Mouse (Mus musculus) left cerebral cortex, adult 11 months (tissue): ENCODE measurements at regions not wholly inside any gene's neighbourhood (a gene's known extent, or its start where the extent isn't known, plus 50 kb on each side); places are given as distances from the start of the nearest gene placed in this dataset.

Experiments
- DNase-seq: peaks from one replicate; pipeline ENCODE4 v3.0.0; 2022; ENCODE audit warnings: low spot score

DNA sequence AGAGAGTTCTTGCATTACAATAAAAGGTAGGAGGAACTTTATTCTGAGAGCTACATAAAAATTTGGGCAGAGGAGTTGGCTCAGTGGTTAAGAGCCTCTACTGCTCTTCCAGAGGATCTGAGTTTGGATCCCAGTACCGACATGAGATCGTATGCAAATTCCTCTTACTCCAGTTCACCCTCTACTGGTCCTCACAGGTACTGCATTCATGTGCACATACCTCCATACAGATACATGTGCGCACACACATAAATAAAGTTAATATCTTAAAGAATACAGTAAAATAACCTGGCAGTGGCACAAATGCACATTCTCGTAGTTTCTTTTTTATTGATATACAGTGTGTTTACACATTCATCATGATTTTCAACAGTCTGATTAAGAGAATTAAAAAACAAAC, 232.4 kb downstream of the Vps13c start:
- DNase-seq, result no peak

DNA sequence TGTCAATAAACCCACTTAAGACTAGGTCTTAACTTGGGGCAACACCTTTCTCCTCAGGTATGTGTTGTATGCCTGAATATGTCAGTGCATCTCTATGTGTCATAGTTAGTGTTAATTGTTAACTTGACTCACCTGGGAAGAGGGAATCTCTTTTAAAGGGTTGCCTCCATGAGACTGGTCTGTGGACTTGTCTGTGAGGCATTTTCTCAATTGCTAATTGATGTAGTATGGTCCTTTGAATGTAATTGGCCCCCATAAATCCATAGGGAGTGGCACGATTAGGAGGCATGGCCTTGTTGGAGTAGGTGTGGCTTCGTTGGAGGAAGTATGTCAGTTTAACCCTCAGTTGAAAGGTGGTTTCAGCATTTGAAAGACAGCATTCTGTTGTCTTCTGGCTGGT, 237.1 kb downstream of the Vps13c start:
- no peak for DNase-seq

DNA sequence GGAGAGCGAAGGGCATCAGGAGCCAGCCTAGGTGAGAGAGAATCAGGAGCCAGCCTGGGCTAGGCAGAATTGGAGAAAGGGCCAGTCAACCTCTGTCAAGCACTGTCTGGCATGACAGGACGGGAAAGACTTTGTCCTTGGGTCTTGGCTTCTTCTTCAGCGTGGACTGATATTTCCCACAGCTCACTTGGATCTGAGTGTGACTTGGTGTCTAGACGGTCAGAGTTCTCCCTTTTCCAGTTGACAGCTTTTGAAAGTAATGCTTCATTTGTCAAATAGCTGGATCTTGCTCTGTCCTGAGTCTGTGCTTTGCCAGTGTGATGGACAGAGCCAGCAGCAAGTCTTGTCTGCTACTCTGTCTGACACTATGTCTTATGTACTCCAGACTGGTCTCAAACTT, 243.1 kb downstream of the Vps13c start:
- DNase-seq, result no peak

DNA sequence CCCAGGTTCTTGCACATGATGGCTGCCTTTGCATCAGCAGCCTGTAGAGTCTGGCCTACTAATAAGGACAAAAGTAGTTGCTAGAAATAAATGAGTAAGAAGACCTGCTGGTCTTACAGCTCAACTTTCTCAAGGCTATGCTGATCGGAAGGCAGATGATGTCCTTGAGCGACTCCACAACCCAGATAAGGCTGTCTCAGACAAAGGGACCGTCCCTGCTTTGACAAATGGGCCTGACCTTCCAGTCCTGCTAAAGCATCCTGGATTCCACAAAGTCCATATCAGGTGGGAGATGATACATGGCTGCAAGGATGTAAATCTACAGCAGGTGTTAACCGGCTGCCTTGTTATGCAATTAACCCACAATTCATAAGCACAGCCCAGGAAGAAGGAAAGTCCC, 244.8 kb downstream of the Vps13c start:
- no peak for DNase-seq

DNA sequence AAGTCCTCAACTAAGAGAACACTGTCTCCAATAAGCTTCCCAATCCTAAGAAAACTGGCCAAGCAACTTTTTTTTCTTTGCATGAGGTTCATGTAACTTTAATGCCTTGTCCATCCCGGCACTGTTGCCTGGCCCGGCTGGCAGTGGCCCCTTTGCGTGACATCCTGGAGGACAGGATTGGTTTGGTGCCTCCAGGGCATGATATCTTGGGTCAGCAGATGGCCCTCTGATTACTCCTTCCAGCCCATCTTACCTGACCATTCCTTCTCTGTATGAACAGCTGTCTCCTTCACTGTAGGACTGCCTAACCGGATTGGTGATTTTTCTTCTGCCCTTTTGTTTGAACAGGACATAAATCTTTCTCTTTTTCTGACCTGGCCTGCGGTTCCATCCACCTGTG, 254.4 kb downstream of the Vps13c start:
- DNase-seq, result no peak

DNA sequence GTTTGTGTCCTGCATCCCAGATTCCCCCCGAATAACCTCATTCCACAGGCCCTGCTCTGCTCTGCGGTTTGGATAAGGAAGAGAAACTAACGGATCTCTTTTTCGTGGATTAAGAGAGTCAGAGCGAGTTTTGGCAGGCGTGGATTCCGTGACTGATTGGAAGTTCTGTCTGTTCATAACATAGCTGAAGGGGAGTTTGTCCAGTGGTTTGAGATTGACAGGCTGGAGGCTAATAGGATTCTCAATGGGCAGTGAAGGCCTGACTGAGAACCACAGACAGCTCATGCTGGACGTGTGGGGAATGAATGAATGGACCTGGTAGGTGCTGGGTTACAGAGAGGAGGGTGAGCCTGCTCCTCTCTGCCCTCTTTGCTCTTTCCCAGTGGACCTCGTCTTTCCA, 269.6 kb downstream of the Vps13c start:
- DNase-seq, result no peak

DNA sequence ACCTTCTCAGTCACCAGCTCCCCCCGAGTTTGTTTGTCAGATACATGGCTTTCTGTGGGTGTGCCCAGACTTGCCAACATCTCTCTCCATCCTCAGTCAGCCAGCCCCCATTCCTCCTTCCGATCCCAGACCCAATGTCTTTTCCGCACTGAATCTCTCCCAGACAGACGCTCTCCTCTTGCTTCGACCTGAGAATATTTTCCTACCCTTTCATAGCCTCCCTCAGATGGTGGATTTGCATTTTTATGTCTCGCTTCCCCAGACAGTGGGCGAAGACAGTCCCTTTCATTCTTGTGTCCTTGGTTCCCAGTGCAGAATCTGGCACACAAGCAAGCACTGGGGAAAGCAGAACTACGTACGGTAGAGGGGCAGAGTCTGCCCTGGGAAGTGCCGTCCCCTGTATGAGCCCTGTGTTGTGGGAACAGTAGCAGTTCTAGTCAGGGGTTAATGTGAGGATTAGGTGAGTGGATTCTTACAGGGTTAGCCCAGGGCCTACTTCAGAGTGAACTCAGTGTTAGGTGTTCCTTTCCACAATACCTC, 275.0 kb downstream of the Vps13c start:
- DNase-seq, result no peak

DNA sequence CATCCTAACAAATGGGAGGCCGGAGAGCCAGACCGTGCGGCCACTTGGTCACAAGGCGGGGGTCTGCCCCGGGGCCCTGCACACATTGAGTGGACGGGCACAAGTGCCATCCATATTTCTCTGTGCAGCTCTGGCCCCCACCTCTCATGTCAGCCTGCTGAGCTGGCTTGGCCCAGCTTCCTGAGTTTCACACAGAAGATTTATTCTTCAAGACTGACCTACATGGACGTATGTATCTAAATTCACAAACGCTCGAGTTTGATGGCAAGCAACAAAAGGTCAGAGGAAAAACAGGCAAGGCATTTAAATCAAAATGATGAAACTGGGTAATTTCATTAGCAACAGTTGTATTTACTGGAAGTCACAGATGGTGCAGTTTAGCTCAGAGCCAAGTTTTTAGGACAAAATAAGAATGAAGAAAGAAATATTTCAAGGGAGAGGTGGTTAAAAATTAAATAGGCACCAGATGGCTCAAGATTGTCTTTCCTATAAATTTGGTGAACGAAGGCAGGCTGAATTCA, 276.1 kb downstream of the Vps13c start:
- no peak for DNase-seq

DNA sequence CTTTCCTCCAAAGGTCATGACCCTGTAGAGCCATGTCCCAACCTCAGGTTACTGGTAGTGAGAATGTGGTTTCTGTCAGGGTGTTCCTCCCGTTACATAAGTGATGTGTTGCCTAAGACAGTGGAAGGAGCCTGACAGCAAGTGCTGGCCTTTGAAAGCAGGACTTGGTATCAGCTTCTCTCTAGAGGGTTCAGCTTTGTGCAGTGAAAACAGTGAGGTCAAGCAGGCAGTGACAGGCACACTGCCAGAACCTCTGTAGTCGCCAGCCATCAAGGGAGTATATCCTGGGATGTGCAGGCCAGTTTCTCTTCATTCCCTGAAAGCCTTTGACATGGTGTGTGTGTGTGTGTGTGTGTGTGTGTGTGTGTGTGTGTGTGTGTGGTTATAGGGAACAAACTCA, 278.1 kb downstream of the Vps13c start:
- DNase-seq, result no peak

DNA sequence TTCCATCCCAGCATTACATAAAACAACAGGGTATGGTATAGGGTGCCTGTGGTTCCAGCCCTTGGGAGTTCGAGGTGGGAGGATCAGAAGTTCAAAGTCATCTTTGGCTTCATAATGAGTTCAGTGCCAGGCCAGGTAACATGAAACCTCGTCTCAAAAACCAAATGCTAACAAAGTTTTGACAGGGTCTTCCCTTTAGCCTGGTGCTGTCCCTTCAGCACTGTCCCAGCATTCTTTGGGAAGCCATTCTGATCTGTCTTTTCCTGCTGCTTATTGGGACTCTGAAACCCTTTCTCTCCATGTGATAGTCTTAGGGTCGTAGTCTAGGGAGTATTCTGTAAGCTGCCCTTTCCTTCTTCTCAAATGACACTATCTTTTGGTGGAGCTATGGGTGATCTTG, 282.1 kb downstream of the Vps13c start:
- DNase-seq, result no peak

DNA sequence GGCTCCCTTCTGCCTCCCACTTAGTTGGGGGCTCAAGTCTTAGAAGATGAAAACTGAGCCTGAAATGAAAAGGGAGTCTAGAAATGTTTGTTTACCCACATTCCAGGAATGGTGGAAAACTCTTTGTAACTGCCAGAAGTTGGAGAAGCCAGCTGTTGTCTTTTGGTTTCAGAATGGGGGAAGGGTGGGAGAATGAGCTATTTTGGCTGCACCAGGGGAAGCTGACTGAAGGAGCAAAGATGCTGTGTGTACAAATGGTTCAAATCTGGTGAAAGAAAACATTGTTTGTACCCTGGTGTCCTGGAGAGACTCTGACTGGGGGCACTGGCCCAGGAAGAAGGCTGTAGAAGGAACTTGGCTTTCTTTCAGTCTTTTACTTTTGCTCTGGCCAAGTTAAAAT, 291.1 kb downstream of the Vps13c start:
- DNase-seq, result peak; percentile 12

DNA sequence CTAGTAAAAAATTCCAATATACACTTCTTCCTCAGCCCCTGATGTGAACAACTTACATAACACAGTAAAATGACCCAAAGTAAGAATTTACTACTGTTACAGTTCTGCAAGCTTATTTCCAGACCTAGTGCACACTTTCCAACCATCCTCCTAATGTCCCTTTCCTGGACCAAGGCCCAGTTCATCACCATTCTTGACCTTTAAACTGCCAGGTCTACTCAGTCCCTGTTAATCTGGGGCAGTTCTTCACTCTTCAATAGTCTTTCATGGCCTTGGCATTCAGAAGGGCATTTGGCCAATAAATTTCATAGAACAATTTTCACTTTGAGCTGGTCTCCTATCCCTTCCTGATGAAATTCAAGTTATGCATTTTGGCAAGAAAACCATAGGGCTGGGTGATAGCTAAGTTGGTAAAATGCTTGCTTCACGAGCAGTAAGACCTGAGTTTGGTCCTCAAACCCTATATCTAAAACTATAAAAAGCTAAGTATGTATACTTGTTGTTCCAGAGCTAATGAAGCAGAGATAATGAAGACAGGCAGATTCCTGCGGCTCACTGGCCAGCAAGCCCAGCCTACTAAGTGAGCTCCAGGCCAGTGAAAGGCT, 295.4 kb downstream of the Vps13c start:
- DNase-seq, result no peak

DNA sequence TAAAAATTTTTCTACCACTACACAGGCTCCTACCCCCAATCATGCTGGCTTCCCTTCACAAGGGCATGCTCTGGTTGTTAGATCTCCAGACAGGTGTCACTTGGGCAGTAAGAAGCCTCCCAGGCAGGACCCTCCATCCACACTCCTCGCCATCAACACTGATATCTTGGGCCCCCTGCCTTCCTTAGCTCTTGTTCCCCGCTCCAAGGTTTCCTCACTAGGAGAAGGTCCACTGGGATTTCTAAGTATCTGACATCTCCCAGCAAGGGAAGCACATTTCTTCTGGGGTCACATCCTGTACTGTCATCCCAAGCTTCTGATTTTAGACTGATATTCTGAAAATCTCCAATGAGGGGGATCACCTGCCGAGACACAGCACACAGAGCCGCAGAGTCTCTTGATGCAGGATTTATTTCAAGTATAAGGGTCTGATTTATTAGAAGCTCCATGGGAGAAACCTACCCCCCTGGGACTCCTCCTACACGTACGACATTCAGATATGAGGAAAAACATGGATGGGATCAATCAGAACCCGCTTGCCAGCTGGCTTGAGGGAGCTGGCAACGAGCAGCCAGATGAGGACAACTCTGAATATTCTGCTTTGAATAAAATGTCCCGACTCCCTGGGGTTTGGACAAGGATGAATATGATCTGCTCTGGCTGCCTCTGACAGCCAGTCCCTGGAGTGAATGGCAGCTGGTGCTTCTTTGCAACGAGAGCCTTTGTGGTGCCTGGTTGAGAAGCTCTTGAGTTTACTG, 322.8 kb downstream of the Vps13c start:
- no peak for DNase-seq

DNA sequence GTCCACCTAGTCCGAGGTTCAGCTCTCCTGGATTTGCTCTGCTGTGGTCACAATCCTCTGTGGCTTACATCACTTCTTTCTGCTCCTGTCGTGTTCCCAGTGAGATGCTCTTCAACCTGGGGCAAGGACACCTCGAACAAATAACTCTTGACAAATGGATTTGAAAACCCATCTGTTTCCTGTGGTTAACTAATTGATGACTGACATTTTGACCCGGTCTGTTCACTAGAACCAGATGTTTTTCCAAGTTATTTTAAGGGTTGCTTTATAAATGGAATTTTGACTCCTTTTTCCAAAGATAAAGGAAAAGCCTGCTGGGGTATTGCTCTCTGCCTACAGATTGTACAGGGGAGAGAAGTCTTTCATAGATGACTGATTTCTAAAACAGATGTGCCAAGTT, 326.4 kb downstream of the Vps13c start:
- no peak for DNase-seq

DNA sequence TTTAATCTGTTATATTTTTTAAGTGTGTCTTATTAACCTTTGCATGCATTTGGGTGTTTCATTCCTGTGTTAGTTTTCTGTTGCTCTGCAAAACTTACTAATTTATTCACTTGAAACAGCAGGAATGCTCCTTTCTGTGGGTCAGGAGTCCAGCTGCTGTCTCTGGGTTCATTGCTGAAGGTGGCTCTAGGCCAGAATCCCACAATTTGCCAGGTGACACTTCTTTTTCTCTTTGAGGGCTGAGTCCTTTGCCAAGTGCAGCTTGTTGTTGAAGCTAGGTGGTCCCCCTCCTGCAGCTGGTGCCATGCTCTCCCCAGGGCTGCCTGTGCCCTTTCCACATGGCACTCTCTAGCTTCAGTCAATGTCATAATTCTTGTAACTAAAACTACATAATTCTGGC, 348.7 kb downstream of the Vps13c start:
- DNase-seq, result no peak

DNA sequence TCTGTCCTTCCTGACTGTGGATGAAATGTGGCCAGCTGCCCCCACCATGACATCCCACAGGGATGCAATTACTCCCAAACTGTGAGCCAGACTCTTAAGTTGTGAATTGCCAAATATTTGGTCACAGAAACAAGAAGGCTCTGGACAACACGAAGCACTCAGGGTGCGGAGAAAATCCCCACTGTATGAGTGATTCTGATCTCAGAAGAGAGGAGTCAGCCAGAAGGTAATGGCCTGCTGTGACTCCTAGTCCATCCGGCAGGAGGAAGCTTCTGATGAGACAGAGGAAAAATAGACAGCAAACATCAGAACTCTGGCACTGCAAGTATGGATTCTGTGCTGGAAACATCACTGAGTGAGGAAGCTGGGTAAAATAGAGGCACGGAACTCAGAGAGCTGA, 359.6 kb downstream of the Vps13c start:
- DNase-seq, result no peak

DNA sequence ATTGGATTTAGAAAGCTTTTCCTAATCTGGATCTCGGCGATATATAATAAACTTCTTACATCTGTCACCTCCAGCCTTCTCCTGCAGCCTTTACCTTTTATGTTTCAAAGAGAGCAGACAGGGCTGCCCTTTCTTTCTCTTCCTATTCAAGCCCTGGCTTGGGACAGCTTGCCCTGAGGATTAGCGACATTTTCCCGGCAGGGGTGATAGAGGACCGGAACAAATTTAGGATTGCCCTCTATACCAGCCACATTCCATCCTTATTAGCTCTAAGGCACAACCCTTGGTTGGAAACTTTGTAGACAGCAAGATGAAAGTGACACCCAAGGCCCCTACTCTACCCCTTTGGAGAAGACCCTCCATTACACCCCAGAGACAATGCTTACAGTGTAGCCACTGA, 360.8 kb downstream of the Vps13c start:
- no peak for DNase-seq

DNA sequence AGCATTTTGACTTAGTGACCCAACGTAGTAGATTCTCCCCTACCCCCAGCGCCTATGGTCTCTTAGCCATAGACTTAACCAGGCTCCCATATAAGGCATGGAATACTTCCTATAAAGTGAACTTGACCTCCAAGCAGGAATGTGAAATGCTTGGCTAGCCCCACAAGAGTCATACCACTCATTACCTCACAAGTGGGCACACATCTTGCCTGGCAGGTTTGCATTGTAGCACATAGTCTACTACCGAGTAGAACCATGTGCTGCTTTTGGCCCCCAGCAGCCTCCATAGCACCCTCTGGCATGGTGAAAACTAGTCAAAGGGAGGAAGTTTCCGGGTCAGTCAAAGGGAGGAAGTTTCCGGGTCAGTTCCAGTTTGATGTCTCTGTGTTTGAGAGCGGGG, 385.5 kb downstream of the Vps13c start:
- DNase-seq, result no peak

DNA sequence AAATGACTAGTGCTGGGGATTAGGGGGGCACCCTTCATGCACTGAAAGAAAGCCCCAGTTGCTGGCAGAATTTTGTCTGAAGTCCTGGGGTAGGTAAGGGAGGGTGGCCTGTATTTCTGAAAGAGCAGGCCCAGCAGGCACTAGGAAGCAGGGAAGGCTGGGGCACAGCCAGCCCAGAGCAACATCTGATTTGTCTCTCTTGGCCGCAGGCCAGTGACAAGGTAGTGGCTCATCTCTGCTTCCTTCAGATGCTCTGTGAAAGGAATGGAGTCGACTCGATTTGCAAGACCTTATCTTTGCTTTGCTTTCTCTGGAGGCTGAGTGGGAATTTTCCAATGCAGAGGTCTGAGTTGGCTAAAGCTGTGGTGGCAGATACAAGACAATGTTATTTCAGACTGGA, 390.9 kb downstream of the Vps13c start:
- DNase-seq, result no peak

DNA sequence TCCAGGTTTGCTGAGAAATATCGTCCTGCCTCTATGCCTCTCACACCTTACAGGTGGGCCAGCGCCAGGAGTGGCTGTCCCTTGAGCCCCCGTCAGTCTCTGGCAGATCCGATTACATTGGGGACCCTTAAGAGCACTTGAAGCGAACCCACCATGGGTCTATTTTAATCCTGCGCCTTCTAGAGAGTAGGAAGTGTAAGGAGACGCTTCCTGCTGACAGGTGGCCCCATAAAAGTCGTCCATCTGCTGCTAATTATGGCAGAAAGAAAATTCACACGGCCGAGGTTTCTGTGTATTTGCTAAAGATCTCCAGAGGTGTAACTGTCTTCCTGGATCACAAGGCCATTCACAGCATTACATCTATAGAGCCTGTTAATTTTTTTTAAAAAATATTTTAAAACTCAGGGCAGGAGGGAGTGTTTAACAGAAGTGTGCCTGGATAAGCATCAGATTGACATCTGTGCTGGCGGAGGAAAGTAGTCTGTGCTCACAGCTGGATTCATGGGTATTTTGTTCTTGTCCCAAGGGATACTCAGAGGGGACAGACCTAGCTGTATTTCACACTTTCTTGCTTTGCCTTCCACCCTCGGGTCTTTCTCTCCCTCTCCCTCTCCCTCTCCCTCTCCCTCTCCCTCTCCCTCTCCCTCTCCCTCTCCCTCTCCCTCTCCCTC, 394.9 kb downstream of the Vps13c start:
- DNase-seq, result no peak

DNA sequence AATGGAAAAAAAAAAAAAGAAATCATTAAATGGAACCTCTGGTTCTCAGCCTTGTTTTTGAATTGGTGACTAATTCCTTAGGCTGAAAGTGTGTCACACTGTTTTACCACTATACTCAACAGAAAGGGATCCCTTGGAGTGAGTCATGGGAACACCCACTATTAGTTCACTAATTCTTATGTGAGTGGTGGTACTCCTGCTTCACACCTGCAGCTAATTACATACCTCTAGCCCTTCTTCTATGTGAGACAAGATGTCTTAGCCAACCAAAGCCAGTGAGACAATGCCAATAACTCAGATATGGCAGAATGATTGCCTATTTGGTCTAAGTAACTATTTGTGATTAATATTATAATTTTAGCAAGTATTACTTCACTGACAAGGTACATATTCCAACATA, 398.9 kb downstream of the Vps13c start:
- no peak for DNase-seq

DNA sequence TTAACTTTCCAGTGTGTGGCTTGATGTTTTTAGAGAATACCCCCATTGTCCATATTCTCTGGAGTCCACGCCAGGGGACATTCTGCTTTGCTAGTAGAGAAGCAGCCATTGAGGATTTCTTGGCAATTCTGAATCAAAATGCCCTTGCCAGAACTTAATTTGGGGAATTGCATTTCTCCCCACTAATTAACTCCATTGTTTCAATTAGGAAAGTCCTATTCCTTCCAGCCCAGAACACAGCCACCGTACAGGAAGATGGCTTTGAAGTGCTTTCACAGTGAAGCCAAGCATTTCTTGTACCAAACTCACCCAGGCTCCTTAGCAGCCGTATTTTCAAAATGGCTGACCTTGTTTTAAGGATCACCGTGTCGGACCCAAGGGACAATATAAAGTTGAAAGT, 399.4 kb downstream of the Vps13c start:
- DNase-seq, result peak; percentile 4

DNA sequence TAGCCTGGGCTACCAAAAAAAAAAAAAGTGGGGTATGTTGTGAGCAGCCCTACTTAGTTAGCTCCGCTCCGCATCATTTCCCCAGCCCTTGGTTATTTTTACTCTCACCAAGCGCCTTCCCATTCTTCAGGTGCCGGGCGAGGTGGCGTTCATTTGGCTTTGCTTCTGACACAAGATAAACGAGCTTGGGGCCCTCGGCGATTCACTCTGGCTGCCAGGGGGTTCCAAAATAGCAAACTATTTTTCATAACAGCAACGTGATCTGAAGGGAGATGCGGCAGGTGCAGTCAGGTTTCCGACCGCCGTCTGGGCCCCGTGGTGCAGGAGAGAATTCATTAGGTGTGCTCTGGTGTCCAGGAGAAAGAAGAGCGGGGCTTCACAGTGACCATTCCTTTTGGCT, 403.6 kb upstream of the Rora start:
- no peak for DNase-seq
